Mouse (Mus musculus): ENCODE results near the gene Mtch1. TPM values are rescaled to one million over a fixed set of nuclear protein-coding genes. Genes with fewer than 3 reads are reported as not detected.

Gene Mtch1
- polyA plus RNA-seq, 1 experiment: 741 TPM

- Histone ChIP-seq H3ac (ENCODE audit: control insufficient read depth, insufficient read length) (no peak overlapping the region), H3K4me2 (ENCODE audit: low read depth) (no peak overlapping the region), H3K36me3 (ENCODE audit: control insufficient read depth, insufficient read depth) (no peaks in the 10 kb centered on the region), H3K79me2 (ENCODE audit: control insufficient read depth, insufficient read depth) (no peaks in the 10 kb centered on the region), H3K27me3 (ENCODE audit: control insufficient read depth, insufficient read depth, insufficient read length) (peaks cover 4% of the 10 kb centered on the region), H3K4me3 (no peak overlapping the region)
- no peak for TF ChIP-seq TCF12 (IDR thresholded peaks at IDR 0.05; ENCODE audit: insufficient read depth, poor library complexity, severe bottlenecking)
- no peak for TF ChIP-seq REST (IDR thresholded peaks at IDR 0.05; ENCODE audit: insufficient read depth, insufficient read length)
- TF ChIP-seq SRF (IDR thresholded peaks at IDR 0.05; ENCODE audit: control insufficient read depth, insufficient read length, low read depth): no peak
- no peak for TF ChIP-seq MYOD1 (IDR thresholded peaks at IDR 0.05; ENCODE audit: control insufficient read depth in 1 of 3, insufficient read length in 2 of 3, low read depth in 2 of 3)
- no peak for TF ChIP-seq MAX (IDR thresholded peaks at IDR 0.05; ENCODE audit: low read depth)
- TF ChIP-seq POLR2A (IDR thresholded peaks at IDR 0.05; ENCODE audit: insufficient read length, low read depth): no peak
- no peak for TF ChIP-seq MYOG (IDR thresholded peaks at IDR 0.05; ENCODE audit: control insufficient read depth in 1 of 3, insufficient read depth in 1 of 3, insufficient read length in 2 of 3, low read depth in 2 of 3)
- TF ChIP-seq POLR2AphosphoS2 (IDR thresholded peaks at IDR 0.05; ENCODE audit: insufficient read length, low read depth): no peak
- TF ChIP-seq E2F4 (IDR thresholded peaks at IDR 0.05; ENCODE audit: insufficient read depth): no peak
Measured at GRCm38 (mm10) chr17:29368726-29369125, 21.0 kb upstream of the Mtch1 start.

- Histone ChIP-seq H3K4me2 (ENCODE audit: low read depth) (no peak overlapping the region), H3K79me2 (ENCODE audit: control insufficient read depth, insufficient read depth) (no peaks in the 10 kb centered on the region), H3K4me3 (no peak overlapping the region), H3K27me3 (ENCODE audit: control insufficient read depth, insufficient read depth, insufficient read length) (peaks cover 4% of the 10 kb centered on the region), H3ac (ENCODE audit: control insufficient read depth, insufficient read length) (no peak overlapping the region), H3K36me3 (ENCODE audit: control insufficient read depth, insufficient read depth) (no peaks in the 10 kb centered on the region)
- no peak for TF ChIP-seq TCF12 (IDR thresholded peaks at IDR 0.05; ENCODE audit: insufficient read depth, poor library complexity, severe bottlenecking)
- no peak for TF ChIP-seq POLR2AphosphoS2 (IDR thresholded peaks at IDR 0.05; ENCODE audit: insufficient read length, low read depth)
- TF ChIP-seq MAX (IDR thresholded peaks at IDR 0.05; ENCODE audit: low read depth): no peak
- TF ChIP-seq TCF3 (IDR thresholded peaks at IDR 0.05; ENCODE audit: insufficient read length, low read depth): no peak
- TF ChIP-seq MYOG (IDR thresholded peaks at IDR 0.05; ENCODE audit: control insufficient read depth in 1 of 3, insufficient read depth in 1 of 3, insufficient read length in 2 of 3, low read depth in 2 of 3): no peak
- TF ChIP-seq E2F4 (IDR thresholded peaks at IDR 0.05; ENCODE audit: insufficient read depth): no peak
- TF ChIP-seq REST (IDR thresholded peaks at IDR 0.05; ENCODE audit: insufficient read depth, insufficient read length): no peak
- no peak for TF ChIP-seq SRF (IDR thresholded peaks at IDR 0.05; ENCODE audit: control insufficient read depth, insufficient read length, low read depth)
- TF ChIP-seq USF1 (IDR thresholded peaks at IDR 0.05; ENCODE audit: low read depth): no peak
- no peak for TF ChIP-seq CEBPB (IDR thresholded peaks at IDR 0.05; ENCODE audit: insufficient read depth, poor library complexity, severe bottlenecking)
Measured at GRCm38 (mm10) chr17:29365105-29365621, 17.4 kb upstream of the Mtch1 start.

- Histone ChIP-seq H3ac (ENCODE audit: control insufficient read depth, insufficient read length) (no peak overlapping the region), H3K27me3 (ENCODE audit: control insufficient read depth, insufficient read depth, insufficient read length) (peaks cover 2% of the 10 kb centered on the region), H3K36me3 (ENCODE audit: control insufficient read depth, insufficient read depth) (no peaks in the 10 kb centered on the region), H3K79me2 (ENCODE audit: control insufficient read depth, insufficient read depth) (no peaks in the 10 kb centered on the region), H3K4me3 (no peak overlapping the region), H3K4me2 (ENCODE audit: low read depth) (no peak overlapping the region)
- no peak for TF ChIP-seq MAX (IDR thresholded peaks at IDR 0.05; ENCODE audit: low read depth)
- no peak for TF ChIP-seq SRF (IDR thresholded peaks at IDR 0.05; ENCODE audit: control insufficient read depth, insufficient read length, low read depth)
- TF ChIP-seq REST (IDR thresholded peaks at IDR 0.05; ENCODE audit: insufficient read depth, insufficient read length): no peak
- TF ChIP-seq E2F4 (IDR thresholded peaks at IDR 0.05; ENCODE audit: insufficient read depth): no peak
- no peak for TF ChIP-seq MYOD1 (IDR thresholded peaks at IDR 0.05; ENCODE audit: control insufficient read depth in 1 of 3, insufficient read length in 2 of 3, low read depth in 2 of 3)
- no peak for TF ChIP-seq POLR2A (IDR thresholded peaks at IDR 0.05; ENCODE audit: insufficient read length, low read depth)
- no peak for TF ChIP-seq CEBPB (IDR thresholded peaks at IDR 0.05; ENCODE audit: insufficient read depth, poor library complexity, severe bottlenecking)
- no peak for TF ChIP-seq MYOG (IDR thresholded peaks at IDR 0.05; ENCODE audit: control insufficient read depth in 1 of 3, insufficient read depth in 1 of 3, insufficient read length in 2 of 3, low read depth in 2 of 3)
- no peak for TF ChIP-seq TCF3 (IDR thresholded peaks at IDR 0.05; ENCODE audit: insufficient read length, low read depth)
- TF ChIP-seq USF1 (IDR thresholded peaks at IDR 0.05; ENCODE audit: low read depth): no peak
- TF ChIP-seq POLR2AphosphoS2 (IDR thresholded peaks at IDR 0.05; ENCODE audit: insufficient read length, low read depth): no peak
- no peak for TF ChIP-seq TCF12 (IDR thresholded peaks at IDR 0.05; ENCODE audit: insufficient read depth, poor library complexity, severe bottlenecking)
Measured at GRCm38 (mm10) chr17:29363109-29363508, 15.4 kb upstream of the Mtch1 start.

- H3ac ChIP-seq (ENCODE audit: control insufficient read depth, insufficient read length): no peak overlapping the region
- TF ChIP-seq E2F4 (IDR thresholded peaks at IDR 0.05; ENCODE audit: insufficient read depth) (no peak), REST (IDR thresholded peaks at IDR 0.05; ENCODE audit: insufficient read depth, insufficient read length) (peak; percentile 80)
- H3K79me2 ChIP-seq (ENCODE audit: control insufficient read depth, insufficient read depth): no peaks in the 10 kb centered on the region
- no peaks in the 10 kb centered on the region for H3K27me3 ChIP-seq (ENCODE audit: control insufficient read depth, insufficient read depth, insufficient read length)
- H3K4me3 ChIP-seq: no peak overlapping the region
- no peaks in the 10 kb centered on the region for H3K36me3 ChIP-seq (ENCODE audit: control insufficient read depth, insufficient read depth)
- no peak overlapping the region for H3K4me2 ChIP-seq (ENCODE audit: low read depth)
Measured at GRCm38 (mm10) chr17:29361982-29362691, 14.4 kb upstream of the Mtch1 start.

- no peak within 1 kb of the TSS for H3ac ChIP-seq (ENCODE audit: control insufficient read depth, insufficient read length)
- no peak within 1 kb of the TSS for H3K4me2 ChIP-seq (ENCODE audit: low read depth)
- no peaks in the 10 kb centered on the region for H3K36me3 ChIP-seq (ENCODE audit: control insufficient read depth, insufficient read depth)
- TF ChIP-seq E2F4 (IDR thresholded peaks at IDR 0.05; ENCODE audit: insufficient read depth): no peak
- TF ChIP-seq POLR2AphosphoS2 (IDR thresholded peaks at IDR 0.05; ENCODE audit: insufficient read length, low read depth): no peak
- no peak for TF ChIP-seq CEBPB (IDR thresholded peaks at IDR 0.05; ENCODE audit: insufficient read depth, poor library complexity, severe bottlenecking)
- no peak for TF ChIP-seq SRF (IDR thresholded peaks at IDR 0.05; ENCODE audit: control insufficient read depth, insufficient read length, low read depth)
- TF ChIP-seq POLR2A (IDR thresholded peaks at IDR 0.05; ENCODE audit: insufficient read length, low read depth): no peak
- TF ChIP-seq TCF12 (IDR thresholded peaks at IDR 0.05; ENCODE audit: insufficient read depth, poor library complexity, severe bottlenecking): no peak
- no peak for TF ChIP-seq MAX (IDR thresholded peaks at IDR 0.05; ENCODE audit: low read depth)
- TF ChIP-seq TCF3 (IDR thresholded peaks at IDR 0.05; ENCODE audit: insufficient read length, low read depth): no peak
- TF ChIP-seq REST (IDR thresholded peaks at IDR 0.05; ENCODE audit: insufficient read depth, insufficient read length): no peak
- TF ChIP-seq USF1 (IDR thresholded peaks at IDR 0.05; ENCODE audit: low read depth): no peak
- no peak for TF ChIP-seq MYOD1 (IDR thresholded peaks at IDR 0.05; ENCODE audit: control insufficient read depth in 1 of 3, insufficient read length in 2 of 3, low read depth in 2 of 3)
- no peak for TF ChIP-seq MYOG (IDR thresholded peaks at IDR 0.05; ENCODE audit: control insufficient read depth in 1 of 3, insufficient read depth in 1 of 3, insufficient read length in 2 of 3, low read depth in 2 of 3)
- no peaks in the 10 kb centered on the region for H3K79me2 ChIP-seq (ENCODE audit: control insufficient read depth, insufficient read depth)
- H3K27me3 ChIP-seq (ENCODE audit: control insufficient read depth, insufficient read depth, insufficient read length): no peaks in the 10 kb centered on the region
- H3K4me3 ChIP-seq: no peak within 1 kb of the TSS
Measured at GRCm38 (mm10) chr17:29360761-29361221, 13.1 kb upstream of the Mtch1 start, which contains the start of gene Fgd2. Gene Fgd2 (plus strand): TSS chr17:29360914.

All from myocyte (in vitro differentiated cells).